Mouse (Mus musculus) thymus, adult 2 months (tissue): ENCODE results near the gene Ncam2. TPM values are rescaled to one million over a fixed set of nuclear protein-coding genes. Genes with fewer than 3 reads are reported as not detected.

ENCODE experiments used
- DNase-seq: peaks from one replicate; pipeline ENCODE4 v3.0.0; 2021
- H3K27ac ChIP-seq: fragments of 200-500 bp; 2 replicates; pipeline ENCODE4 v1.5.1; 2012; ENCODE audit warnings: low read length, control low read depth; ENCODE audit not compliant: control insufficient read depth, insufficient read depth
- H3K27me3 ChIP-seq: fragments of 200-500 bp; 2 replicates; pipeline ENCODE4 v1.6.1; 2012; ENCODE audit warnings: mild to moderate bottlenecking, low read length, moderate library complexity, mixed read lengths; ENCODE audit not compliant: control insufficient read depth, insufficient read depth
- H3K36me3 ChIP-seq: fragments of 200-500 bp; 2 replicates; pipeline ENCODE4 v1.6.1; 2012; ENCODE audit warnings: mild to moderate bottlenecking, low read length, moderate library complexity; ENCODE audit not compliant: control insufficient read depth, insufficient read depth
- H3K4me1 ChIP-seq: fragments of 200-500 bp; replicated peaks from 2 replicates; pipeline ENCODE4 v1.6.1; 2012; ENCODE audit warnings: low read length; ENCODE audit not compliant: control insufficient read depth, insufficient read depth
- H3K4me3 ChIP-seq: fragments of 200-500 bp; 2 replicates; pipeline ENCODE4 v1.5.1; 2012; ENCODE audit warnings: mild to moderate bottlenecking, low read length, control low read depth, moderate library complexity; ENCODE audit not compliant: control insufficient read depth, insufficient read depth
- CTCF ChIP-seq: fragments of 200-500 bp; IDR thresholded peaks from 2 replicates; pipeline ENCODE4 v1.5.1; 2012; ENCODE audit warnings: mild to moderate bottlenecking, control low read depth, low read length, moderate library complexity, borderline replicate concordance; ENCODE audit not compliant: control insufficient read depth, poor library complexity, insufficient read depth; ENCODE audit errors: extremely low read depth
- POLR2A ChIP-seq: fragments of 200-500 bp; IDR thresholded peaks from 2 replicates; pipeline ENCODE4 v1.6.1; 2012; ENCODE audit warnings: mild to moderate bottlenecking, low read length, control low read depth, moderate library complexity; ENCODE audit not compliant: control insufficient read depth, poor library complexity, insufficient read depth; ENCODE audit errors: extremely low read depth
- whole genome bisulfite sequencing: fragments of 180-500 bp; shearing (Covaris S2); methylation state at CpG from one replicate; pipeline ENCODE4 v1.1.7; 2018; 5-methylcytosine and 5-hydroxymethylcytosine counted together
- polyA plus RNA-seq: library from polyadenylated mRNA; depleted of rRNA; stranded (reverse); fragments of >200 nt; gene quantifications from 2 replicates; pipeline ENCODE4 v1.2.3, GENCODE M21; 2012

Gene Ncam2
- polyA plus RNA-seq, 1 experiment: not detected

DNA sequence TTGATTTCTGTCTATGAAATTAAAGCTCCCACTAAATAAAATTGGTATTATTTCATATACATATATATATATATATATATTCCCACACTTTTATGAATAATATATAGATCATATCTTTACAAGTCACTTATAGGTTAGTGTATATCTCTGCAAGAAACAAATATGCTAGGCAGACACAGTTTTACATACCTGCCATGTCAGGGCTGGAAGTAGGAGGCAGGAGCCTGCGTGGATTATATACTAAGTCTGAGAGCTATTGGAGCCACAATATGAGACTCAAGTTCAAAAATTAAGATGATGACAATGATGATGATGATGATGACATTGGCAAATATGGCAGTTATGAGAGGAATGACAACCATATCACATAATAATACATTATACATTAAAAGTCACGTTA is 85.4 kb downstream of the Ncam2 start:
- Histone ChIP-seq H3K27me3 (no peaks in the 10 kb centered on the region), H3K4me3 (no peak overlapping the region), H3K4me1 (no peaks in the 10 kb centered on the region), H3K27ac (no peak overlapping the region), H3K36me3 (no peaks in the 10 kb centered on the region)
- no peak for DNase-seq
- no peak for TF ChIP-seq CTCF
- TF ChIP-seq POLR2A: no peak
- 87% methylated on average over 2 of the region's 2 CpGs for WGBS

DNA sequence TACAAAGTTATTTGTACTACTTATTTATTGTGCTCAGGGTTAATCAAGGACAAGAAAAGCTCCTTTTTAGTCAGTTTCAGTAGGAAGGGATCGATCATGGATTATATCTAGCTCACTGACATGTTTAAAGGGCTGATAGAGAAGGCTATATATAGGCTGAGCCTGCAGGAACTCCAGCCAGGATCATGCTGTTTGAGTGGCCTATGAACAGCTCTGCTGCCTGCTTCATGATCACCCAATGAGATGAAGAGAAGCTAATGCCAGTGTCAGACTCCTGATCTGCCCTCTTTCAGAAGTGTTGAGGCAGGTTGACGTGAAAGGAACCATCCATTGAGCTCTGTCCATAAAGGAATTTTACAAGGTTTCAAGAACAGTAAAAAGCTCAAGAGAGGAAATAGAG is 103.3 kb downstream of the Ncam2 start:
- H3K27me3 ChIP-seq: no peaks in the 10 kb centered on the region
- no peak for DNase-seq
- no peaks in the 10 kb centered on the region for H3K4me1 ChIP-seq
- no peak for TF ChIP-seq POLR2A
- TF ChIP-seq CTCF: no peak
- WGBS: 77% methylated on average over 2 of the region's 2 CpGs
- no peaks in the 10 kb centered on the region for H3K36me3 ChIP-seq
- no peak overlapping the region for H3K27ac ChIP-seq
- H3K4me3 ChIP-seq: no peak overlapping the region

DNA sequence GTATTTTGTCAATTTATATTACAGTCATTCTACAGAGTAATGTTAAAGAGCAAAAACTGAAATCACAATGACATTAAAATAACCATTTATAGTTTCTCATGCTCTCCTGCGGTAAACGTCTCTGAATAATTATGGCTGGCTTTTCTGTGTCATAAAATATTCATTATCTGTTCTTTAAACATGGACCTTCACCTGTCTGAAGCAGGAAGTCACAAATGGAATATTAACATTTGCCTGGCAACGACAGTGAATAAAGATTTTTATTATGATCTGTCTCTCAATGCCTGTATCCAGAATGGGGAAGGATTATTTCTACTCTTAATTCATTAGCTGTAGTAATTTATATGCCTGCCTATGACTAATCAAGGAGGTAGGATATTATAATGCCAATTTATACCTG is 108.7 kb downstream of the Ncam2 start:
- no peak for TF ChIP-seq POLR2A
- no peak for TF ChIP-seq CTCF

DNA sequence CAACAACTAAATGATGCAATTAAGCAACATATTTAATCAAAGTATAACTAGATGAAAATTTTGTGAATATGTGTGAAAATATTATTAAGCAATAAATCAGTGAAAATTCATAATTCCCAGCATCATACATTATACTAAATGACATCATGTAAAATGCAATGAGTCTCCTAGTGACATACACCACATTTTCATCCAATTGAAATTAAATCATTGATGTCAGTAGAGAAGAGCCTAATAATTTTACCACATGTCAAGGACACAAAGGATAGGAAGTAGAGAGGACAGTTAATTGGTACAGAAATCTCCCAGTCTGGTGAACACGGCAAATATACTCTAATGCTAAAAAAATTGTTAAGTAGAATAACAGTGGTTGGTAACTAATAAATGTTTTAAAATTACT is 118.5 kb downstream of the Ncam2 start:
- no peaks in the 10 kb centered on the region for H3K27me3 ChIP-seq
- H3K36me3 ChIP-seq: no peaks in the 10 kb centered on the region
- H3K4me1 ChIP-seq: no peaks in the 10 kb centered on the region
- H3K27ac ChIP-seq: no peak overlapping the region
- no peak overlapping the region for H3K4me3 ChIP-seq
- DNase-seq: no peak
- 91% methylated on average over 1 of the region's 1 CpGs for WGBS
- TF ChIP-seq CTCF (no peak), POLR2A (no peak)

More for the DNA sequence above, 108.7 kb downstream of the Ncam2 start:
- Histone ChIP-seq H3K36me3 (no peaks in the 10 kb centered on the region), H3K27me3 (no peaks in the 10 kb centered on the region), H3K27ac (no peak overlapping the region), H3K4me1 (no peaks in the 10 kb centered on the region), H3K4me3 (no peak overlapping the region)
- DNase-seq: no peak
- 92% methylated on average over 3 of the region's 3 CpGs for WGBS

DNA sequence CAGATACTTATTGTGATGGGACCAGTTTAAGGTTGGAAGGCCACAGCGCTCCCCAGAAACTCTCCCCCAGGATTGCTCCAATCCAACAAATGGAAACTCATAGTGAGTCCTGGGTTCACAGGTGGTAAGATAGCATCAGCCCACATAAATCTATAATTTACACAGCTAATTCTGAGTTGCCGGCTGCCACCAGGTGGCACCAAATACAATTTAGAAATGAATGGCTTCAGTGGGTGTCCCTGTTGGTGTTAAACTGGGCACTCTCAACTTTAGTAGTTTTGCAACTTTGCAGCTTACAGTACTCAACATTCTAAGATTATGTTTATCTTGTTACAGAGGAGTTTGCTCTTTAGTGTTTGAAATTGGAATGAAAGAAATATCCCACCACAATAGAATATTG is 130.0 kb downstream of the Ncam2 start:
- no peaks in the 10 kb centered on the region for H3K27me3 ChIP-seq
- H3K4me1 ChIP-seq: no peaks in the 10 kb centered on the region
- no peak overlapping the region for H3K4me3 ChIP-seq
- H3K36me3 ChIP-seq: no peaks in the 10 kb centered on the region
- TF ChIP-seq CTCF: no peak
- TF ChIP-seq POLR2A: no peak
- peak; percentile 5 for DNase-seq
- H3K27ac ChIP-seq: no peak overlapping the region
- WGBS: 16% methylated on average over 2 of the region's 2 CpGs

DNA sequence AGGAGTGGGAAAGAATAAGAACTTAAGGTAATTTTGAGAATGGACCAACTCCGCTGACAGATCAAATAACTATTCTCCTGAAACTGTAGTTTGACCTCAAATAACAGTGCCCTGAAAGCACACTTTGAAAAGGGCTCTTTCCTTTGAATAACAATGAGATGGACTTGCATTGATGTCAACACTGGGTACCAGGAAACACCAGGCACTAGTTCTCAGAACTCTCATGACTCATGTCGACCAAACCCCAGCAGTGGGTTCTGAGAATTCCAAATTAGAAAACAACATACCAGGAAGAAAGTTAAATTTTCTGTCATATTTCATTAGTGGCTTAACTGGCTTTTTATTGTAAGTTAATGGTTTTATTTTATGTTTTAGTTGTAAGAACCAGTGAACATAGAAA is 165.4 kb downstream of the Ncam2 start:
- Histone ChIP-seq H3K27me3 (no peaks in the 10 kb centered on the region), H3K4me1 (no peaks in the 10 kb centered on the region), H3K27ac (no peak overlapping the region), H3K36me3 (no peaks in the 10 kb centered on the region), H3K4me3 (no peak overlapping the region)
- DNase-seq: no peak
- 37% methylated on average over 2 of the region's 2 CpGs for WGBS
- TF ChIP-seq POLR2A (no peak), CTCF (no peak)

DNA sequence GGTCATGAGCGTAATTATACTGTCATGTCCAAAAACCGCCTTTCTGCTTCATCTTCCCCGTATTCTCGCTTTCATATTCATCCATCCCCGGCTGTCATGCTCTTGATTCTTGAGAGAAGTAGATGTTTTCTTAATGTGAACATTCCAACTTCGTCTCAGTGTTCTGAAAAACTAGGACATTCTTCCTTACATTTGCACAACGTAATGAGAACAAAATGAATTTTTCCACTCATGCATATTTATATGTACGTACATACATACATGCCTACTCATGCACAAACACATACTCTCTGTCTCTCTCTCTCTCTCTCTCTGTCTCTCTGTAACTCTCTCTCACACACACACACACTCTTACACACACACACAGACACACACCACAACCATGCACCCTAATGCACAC is 173.7 kb downstream of the Ncam2 start:
- H3K27ac ChIP-seq: no peak overlapping the region
- no peak for DNase-seq
- H3K36me3 ChIP-seq: no peaks in the 10 kb centered on the region
- 98% methylated on average over 8 of the region's 8 CpGs for WGBS
- no peaks in the 10 kb centered on the region for H3K27me3 ChIP-seq
- H3K4me3 ChIP-seq: no peak overlapping the region
- TF ChIP-seq CTCF (no peak), POLR2A (no peak)
- H3K4me1 ChIP-seq: no peaks in the 10 kb centered on the region
